Mouse (Mus musculus): ENCODE results near the gene Olfr907. TPM values are rescaled to one million over a fixed set of nuclear protein-coding genes. Genes with fewer than 3 reads are reported as not detected.

Gene Olfr907
- not detected in 2 replicates for polyA plus RNA-seq (2012; rRNA removed; ENCODE audit: low replicate concordance)

GRCm38 (mm10) chr9:38495501-38495900 is at the start of gene Olfr907:
Gene Olfr907 (plus strand): TSS chr9:38495801.

GRCm38 (mm10) chr9:38447352-38447751 is 48.2 kb upstream of the Olfr907 start, which contains the start of gene Olfr902:
Gene Olfr902 (plus strand): TSS chr9:38447652.

GRCm38 (mm10) chr9:38462844-38463243 is 32.8 kb upstream of the Olfr907 start, which contains the start of gene Olfr904:
Gene Olfr904 (plus strand): TSS chr9:38463144.

GRCm38 (mm10) chr9:38470807-38471206 is 24.8 kb upstream of the Olfr907 start, which contains the start of gene Olfr905:
Gene Olfr905 (plus strand): TSS chr9:38471107.

GRCm38 (mm10) chr9:38486785-38487184 is 8.8 kb upstream of the Olfr907 start, which contains the start of gene Olfr906:
Gene Olfr906 (plus strand): TSS chr9:38487085.

GRCm38 (mm10) chr9:38521280-38521679 is 25.7 kb downstream of the Olfr907 start, which contains the start of gene Olfr911-ps1:
Gene Olfr911-ps1 (plus strand): TSS chr9:38521580.

GRCm38 (mm10) chr9:38537549-38537948 is 41.9 kb downstream of the Olfr907 start, which contains the start of gene Olfr910:
Gene Olfr910 (plus strand): TSS chr9:38537849.

Other genes with a start within 250 kb of the Olfr907 start
- gene Olfr143, start 243.0 kb upstream of the Olfr907 start, polyA plus RNA-seq (2012; rRNA removed; ENCODE audit: low replicate concordance): not detected in 2 replicates
- gene Olfr895, start 227.9 kb upstream of the Olfr907 start, polyA plus RNA-seq (2012; rRNA removed; ENCODE audit: low replicate concordance): not detected in 2 replicates
- not detected in 2 replicates for gene Olfr896-ps1, start 204.7 kb upstream of the Olfr907 start, polyA plus RNA-seq (2012; rRNA removed; ENCODE audit: low replicate concordance)
- gene Olfr25, start 166.7 kb upstream of the Olfr907 start, polyA plus RNA-seq (2012; rRNA removed; ENCODE audit: low replicate concordance): not detected in 2 replicates
- not detected in 2 replicates for gene Olfr898, start 147.4 kb upstream of the Olfr907 start, polyA plus RNA-seq (2012; rRNA removed; ENCODE audit: low replicate concordance)
- gene Olfr250, start 128.9 kb upstream of the Olfr907 start, polyA plus RNA-seq (2012; rRNA removed; ENCODE audit: low replicate concordance): not detected in 2 replicates
- gene Olfr251, start 118.7 kb upstream of the Olfr907 start, polyA plus RNA-seq (2012; rRNA removed; ENCODE audit: low replicate concordance): not detected in 2 replicates
- not detected in 2 replicates for gene Olfr147, start 94.1 kb upstream of the Olfr907 start, polyA plus RNA-seq (2012; rRNA removed; ENCODE audit: low replicate concordance)
- gene Olfr901, start 66.3 kb upstream of the Olfr907 start, polyA plus RNA-seq (2012; rRNA removed; ENCODE audit: low replicate concordance): not detected in 2 replicates
- not detected in 2 replicates for gene Olfr902, start 48.1 kb upstream of the Olfr907 start, polyA plus RNA-seq (2012; rRNA removed; ENCODE audit: low replicate concordance)
- gene Olfr904, start 32.7 kb upstream of the Olfr907 start, polyA plus RNA-seq (2012; rRNA removed; ENCODE audit: low replicate concordance): not detected in 2 replicates
- not detected in 2 replicates for gene Olfr905, start 24.7 kb upstream of the Olfr907 start, polyA plus RNA-seq (2012; rRNA removed; ENCODE audit: low replicate concordance)
- gene Olfr906, start 8.7 kb upstream of the Olfr907 start, polyA plus RNA-seq (2012; rRNA removed; ENCODE audit: low replicate concordance): not detected in 2 replicates
- not detected in 2 replicates for gene Olfr911-ps1, start 25.8 kb downstream of the Olfr907 start, polyA plus RNA-seq (2012; rRNA removed; ENCODE audit: low replicate concordance)
- not detected in 2 replicates for gene Olfr910, start 42.0 kb downstream of the Olfr907 start, polyA plus RNA-seq (2012; rRNA removed; ENCODE audit: low replicate concordance)
- not detected in 2 replicates for gene Olfr912, start 84.4 kb downstream of the Olfr907 start, polyA plus RNA-seq (2012; rRNA removed; ENCODE audit: low replicate concordance)
- gene Olfr913, start 97.0 kb downstream of the Olfr907 start, polyA plus RNA-seq (2012; rRNA removed; ENCODE audit: low replicate concordance): not detected in 2 replicates
- gene Olfr914, start 109.3 kb downstream of the Olfr907 start, polyA plus RNA-seq (2012; rRNA removed; ENCODE audit: low replicate concordance): not detected in 2 replicates
- gene Olfr916, start 164.1 kb downstream of the Olfr907 start, polyA plus RNA-seq (2012; rRNA removed; ENCODE audit: low replicate concordance): not detected in 2 replicates
- gene Olfr917, start 170.0 kb downstream of the Olfr907 start, polyA plus RNA-seq (2012; rRNA removed; ENCODE audit: low replicate concordance): not detected in 2 replicates
- not detected in 2 replicates for gene Olfr918, start 178.8 kb downstream of the Olfr907 start, polyA plus RNA-seq (2012; rRNA removed; ENCODE audit: low replicate concordance)
- gene Olfr919, start 207.9 kb downstream of the Olfr907 start, polyA plus RNA-seq (2012; rRNA removed; ENCODE audit: low replicate concordance): not detected in 2 replicates
- gene Vwa5a, start 222.5 kb downstream of the Olfr907 start, polyA plus RNA-seq (2012; rRNA removed; ENCODE audit: low replicate concordance): 3.4 and 4.1 TPM in 2 replicates